Mouse (Mus musculus): ENCODE results near the gene Gatad2a. TPM values are rescaled to one million over a fixed set of nuclear protein-coding genes. Genes with fewer than 3 reads are reported as not detected.
"Not testable (repeated sequence)": the region's sequence is repeated elsewhere in the genome, so short reads cannot be mapped to it uniquely, and the experiment has no call there.

Gene Gatad2a
- polyA plus RNA-seq, 1 experiment from 2014 or later, result 92.7 TPM

DNA sequence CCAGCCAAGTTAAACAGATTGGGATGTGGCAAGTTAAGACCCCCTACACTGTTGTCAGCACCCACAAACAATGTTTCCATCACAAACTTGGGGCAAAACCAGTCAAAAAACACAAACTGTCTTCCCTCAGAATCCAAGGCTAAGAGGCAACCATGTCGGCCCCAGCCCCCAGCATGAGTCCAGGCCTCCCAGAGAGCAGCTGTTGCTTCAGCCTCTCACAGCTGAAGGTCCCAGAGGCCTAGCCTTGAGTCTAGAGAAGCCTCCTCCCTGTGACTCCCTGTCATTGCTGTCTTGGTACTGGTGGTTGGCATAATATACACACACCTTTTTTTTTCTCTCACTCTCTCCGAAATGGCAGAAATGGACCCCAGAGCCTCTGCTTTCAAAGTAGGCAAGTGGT is 39.5 kb downstream of the Gatad2a start:
- 78% methylated on average over 2 of the region's 2 CpGs for WGBS
- H3K4me3 ChIP-seq (ENCODE audit: low read depth, low read length), result no peak overlapping the region
- H3K4me2 ChIP-seq (ENCODE audit: low read depth), result no peak overlapping the region
- no peaks in the 10 kb centered on the region for H3K36me3 ChIP-seq (ENCODE audit: control insufficient read depth, insufficient read depth, low read length)
- no peak for DNase-seq (ENCODE audit: low spot score)
- no peak overlapping the region for H3K27ac ChIP-seq (ENCODE audit: low read depth, low read length)
- no peaks in the 10 kb centered on the region for H3K27me3 ChIP-seq (ENCODE audit: control insufficient read depth, insufficient read depth, low read length)
- no peaks in the 10 kb centered on the region for H3K9me3 ChIP-seq (ENCODE audit: control insufficient read depth, low read length)
- ATAC-seq (ENCODE audit: insufficient read depth, low FRiP score, low TSS enrichment), result no peak
- H3K4me1 ChIP-seq (ENCODE audit: control insufficient read depth, insufficient read depth, low read length), result no peaks in the 10 kb centered on the region
- no peak overlapping the region for H3K9ac ChIP-seq (ENCODE audit: low read length)

DNA sequence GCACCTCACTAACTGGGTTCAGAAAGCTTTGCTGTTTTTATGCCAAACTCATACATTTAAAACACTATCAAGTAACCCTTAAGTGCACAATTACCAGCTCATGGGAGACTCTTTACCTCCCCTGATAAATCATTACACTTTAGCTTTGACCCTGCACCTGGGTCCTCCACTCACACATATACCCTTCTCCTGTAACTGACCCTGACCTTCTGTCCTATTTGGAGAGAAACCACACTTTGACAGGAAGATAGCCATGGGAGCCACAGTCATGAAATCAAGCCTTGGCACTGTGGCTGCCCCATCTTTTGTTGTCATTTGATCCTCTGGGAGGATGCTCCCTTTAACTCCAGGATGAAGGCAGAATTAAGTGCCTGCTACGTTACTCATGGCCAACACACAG is 41.5 kb downstream of the Gatad2a start:
- ATAC-seq (ENCODE audit: insufficient read depth, low FRiP score, low TSS enrichment), result no peak
- Histone ChIP-seq H3K4me1 (ENCODE audit: control insufficient read depth, insufficient read depth, low read length) (no peaks in the 10 kb centered on the region), H3K9ac (ENCODE audit: low read length) (no peak overlapping the region), H3K36me3 (ENCODE audit: control insufficient read depth, insufficient read depth, low read length) (no peaks in the 10 kb centered on the region), H3K4me3 (ENCODE audit: low read depth, low read length) (no peak overlapping the region), H3K27me3 (ENCODE audit: control insufficient read depth, insufficient read depth, low read length) (no peaks in the 10 kb centered on the region), H3K4me2 (ENCODE audit: low read depth) (no peak overlapping the region), H3K9me3 (ENCODE audit: control insufficient read depth, low read length) (no peaks in the 10 kb centered on the region), H3K27ac (ENCODE audit: low read depth, low read length) (no peak overlapping the region)
- DNase-seq (ENCODE audit: low spot score), result no peak
- WGBS, result 67% methylated on average over 1 of the region's 1 CpGs

GRCm38 (mm10) chr8:69954213-69954612 is 42.0 kb downstream of the Gatad2a start:
- DNase-seq (ENCODE audit: low spot score) (no peak), ATAC-seq (ENCODE audit: insufficient read depth, low FRiP score, low TSS enrichment) (no peak)
- Histone ChIP-seq H3K4me1 (ENCODE audit: control insufficient read depth, insufficient read depth, low read length) (no peaks in the 10 kb centered on the region), H3K9ac (ENCODE audit: low read length) (no peak overlapping the region), H3K4me3 (ENCODE audit: low read depth, low read length) (no peak overlapping the region), H3K27ac (ENCODE audit: low read depth, low read length) (no peak overlapping the region), H3K9me3 (ENCODE audit: control insufficient read depth, low read length) (no peaks in the 10 kb centered on the region), H3K27me3 (ENCODE audit: control insufficient read depth, insufficient read depth, low read length) (no peaks in the 10 kb centered on the region), H3K36me3 (ENCODE audit: control insufficient read depth, insufficient read depth, low read length) (no peaks in the 10 kb centered on the region), H3K4me2 (ENCODE audit: low read depth) (no peak overlapping the region)
- WGBS, result 82% methylated on average over 4 of the region's 4 CpGs

GRCm38 (mm10) chr8:69950300-69950699 is 45.9 kb downstream of the Gatad2a start:
- no peak overlapping the region for H3K27ac ChIP-seq (ENCODE audit: low read depth, low read length)
- H3K36me3 ChIP-seq (ENCODE audit: control insufficient read depth, insufficient read depth, low read length), result no peaks in the 10 kb centered on the region; the same call in 1 of the 2 replicates
- H3K4me1 ChIP-seq (ENCODE audit: control insufficient read depth, insufficient read depth, low read length), result no peaks in the 10 kb centered on the region
- ATAC-seq (ENCODE audit: insufficient read depth, low FRiP score, low TSS enrichment) (no peak), DNase-seq (ENCODE audit: low spot score) (no peak)
- no peaks in the 10 kb centered on the region for H3K27me3 ChIP-seq (ENCODE audit: control insufficient read depth, insufficient read depth, low read length)
- no peak overlapping the region for H3K9ac ChIP-seq (ENCODE audit: low read length)
- WGBS, result 89% methylated on average over 2 of the region's 2 CpGs
- H3K4me3 ChIP-seq (ENCODE audit: low read depth, low read length), result no peak overlapping the region
- H3K4me2 ChIP-seq (ENCODE audit: low read depth), result no peak overlapping the region
- no peaks in the 10 kb centered on the region for H3K9me3 ChIP-seq (ENCODE audit: control insufficient read depth, low read length)

GRCm38 (mm10) chr8:69942495-69942894 is 53.7 kb downstream of the Gatad2a start:
- not testable (repeated sequence) for H3K27me3 ChIP-seq (ENCODE audit: control insufficient read depth, insufficient read depth, low read length); ATAC-seq (ENCODE audit: insufficient read depth, low FRiP score, low TSS enrichment); H3K4me3 ChIP-seq (ENCODE audit: low read depth, low read length); H3K36me3 ChIP-seq (ENCODE audit: control insufficient read depth, insufficient read depth, low read length); H3K27ac ChIP-seq (ENCODE audit: low read depth, low read length); H3K4me2 ChIP-seq (ENCODE audit: low read depth); H3K9ac ChIP-seq (ENCODE audit: low read length); DNase-seq (ENCODE audit: low spot score); H3K9me3 ChIP-seq (ENCODE audit: control insufficient read depth, low read length); H3K4me1 ChIP-seq (ENCODE audit: control insufficient read depth, insufficient read depth, low read length)
- 93% methylated on average over 2 of the region's 3 CpGs for WGBS

- Histone ChIP-seq H3K27me3 (ENCODE audit: control insufficient read depth, insufficient read depth, low read length) (no peaks in the 10 kb centered on the region), H3K9ac (ENCODE audit: low read length) (no peak overlapping the region), H3K9me3 (ENCODE audit: control insufficient read depth, low read length) (no peaks in the 10 kb centered on the region), H3K27ac (ENCODE audit: low read depth, low read length) (no peak overlapping the region), H3K36me3 (ENCODE audit: control insufficient read depth, insufficient read depth, low read length) (no peaks in the 10 kb centered on the region), H3K4me1 (ENCODE audit: control insufficient read depth, insufficient read depth, low read length) (peaks cover 2% of the 10 kb centered on the region; the same call in 1 of the 2 replicates), H3K4me2 (ENCODE audit: low read depth) (no peak overlapping the region), H3K4me3 (ENCODE audit: low read depth, low read length) (no peak overlapping the region)
- DNase-seq (ENCODE audit: low spot score), result no peak
- no peak for ATAC-seq (ENCODE audit: insufficient read depth, low FRiP score, low TSS enrichment)
- 98% methylated on average over 2 of the region's 2 CpGs for WGBS
Observed at GRCm38 (mm10) chr8:69940386-69940785, 55.8 kb downstream of the Gatad2a start.

DNA sequence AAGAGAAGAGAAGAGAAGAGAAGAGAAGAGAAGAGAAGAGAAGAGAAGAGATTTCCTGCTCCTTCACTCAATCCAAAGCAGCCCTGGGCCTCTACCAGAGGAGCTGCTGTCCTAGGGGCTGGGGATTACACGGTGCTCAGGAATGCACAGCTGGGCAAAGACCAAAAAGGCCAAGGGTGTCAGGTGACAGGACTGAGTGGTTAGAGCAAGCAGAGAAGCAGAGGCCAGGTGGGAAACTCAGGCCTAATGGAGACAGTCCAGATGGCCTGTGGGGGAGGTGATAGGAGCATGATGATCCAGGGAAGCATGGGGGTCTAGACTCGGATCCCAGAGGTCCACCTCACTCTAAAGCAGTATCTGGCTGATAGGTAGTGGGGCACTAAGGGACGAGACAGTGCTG is 56.6 kb downstream of the Gatad2a start:
- Histone ChIP-seq H3K27ac (ENCODE audit: low read depth, low read length) (no peak overlapping the region), H3K4me3 (ENCODE audit: low read depth, low read length) (no peak overlapping the region), H3K4me2 (ENCODE audit: low read depth) (no peak overlapping the region), H3K9me3 (ENCODE audit: control insufficient read depth, low read length) (no peaks in the 10 kb centered on the region), H3K27me3 (ENCODE audit: control insufficient read depth, insufficient read depth, low read length) (no peaks in the 10 kb centered on the region), H3K4me1 (ENCODE audit: control insufficient read depth, insufficient read depth, low read length) (peaks cover 2% of the 10 kb centered on the region; the same call in 1 of the 2 replicates), H3K9ac (ENCODE audit: low read length) (no peak overlapping the region), H3K36me3 (ENCODE audit: control insufficient read depth, insufficient read depth, low read length) (peaks cover under 1% of the 10 kb centered on the region; the same call in 1 of the 2 replicates)
- ATAC-seq (ENCODE audit: insufficient read depth, low FRiP score, low TSS enrichment) (no peak), DNase-seq (ENCODE audit: low spot score) (no peak)
- WGBS, result 48% methylated on average over 3 of the region's 3 CpGs

- no peak for ATAC-seq (ENCODE audit: insufficient read depth, low FRiP score, low TSS enrichment)
- 87% methylated on average over 6 of the region's 6 CpGs for WGBS
Observed at GRCm38 (mm10) chr8:69938245-69938982, 57.8 kb downstream of the Gatad2a start.

GRCm38 (mm10) chr8:69937466-69937865 is 58.7 kb downstream of the Gatad2a start:
- peaks cover 4% of the 10 kb centered on the region; the same call in 1 of the 2 replicates for H3K36me3 ChIP-seq (ENCODE audit: control insufficient read depth, insufficient read depth, low read length)

More at GRCm38 (mm10) chr8:69938245-69938982, 57.8 kb downstream of the Gatad2a start:
- H3K4me3 ChIP-seq (ENCODE audit: low read depth, low read length), result no peak overlapping the region
- no peak overlapping the region for H3K4me2 ChIP-seq (ENCODE audit: low read depth)
- H3K9me3 ChIP-seq (ENCODE audit: control insufficient read depth, low read length), result no peaks in the 10 kb centered on the region
- DNase-seq (ENCODE audit: low spot score), result no peak
- peaks cover 4% of the 10 kb centered on the region; the same call in 1 of the 2 replicates for H3K36me3 ChIP-seq (ENCODE audit: control insufficient read depth, insufficient read depth, low read length)
- no peaks in the 10 kb centered on the region for H3K27me3 ChIP-seq (ENCODE audit: control insufficient read depth, insufficient read depth, low read length)
- H3K27ac ChIP-seq (ENCODE audit: low read depth, low read length), result no peak overlapping the region
- peaks cover 2% of the 10 kb centered on the region; the same call in 1 of the 2 replicates for H3K4me1 ChIP-seq (ENCODE audit: control insufficient read depth, insufficient read depth, low read length)
- no peak overlapping the region for H3K9ac ChIP-seq (ENCODE audit: low read length)

More at GRCm38 (mm10) chr8:69937466-69937865, 58.7 kb downstream of the Gatad2a start:
- Histone ChIP-seq H3K27ac (ENCODE audit: low read depth, low read length) (no peak overlapping the region), H3K9me3 (ENCODE audit: control insufficient read depth, low read length) (no peaks in the 10 kb centered on the region), H3K4me1 (ENCODE audit: control insufficient read depth, insufficient read depth, low read length) (peaks cover 2% of the 10 kb centered on the region; the same call in 1 of the 2 replicates), H3K4me3 (ENCODE audit: low read depth, low read length) (no peak overlapping the region), H3K9ac (ENCODE audit: low read length) (no peak overlapping the region), H3K27me3 (ENCODE audit: control insufficient read depth, insufficient read depth, low read length) (no peaks in the 10 kb centered on the region), H3K4me2 (ENCODE audit: low read depth) (no peak overlapping the region)
- ATAC-seq (ENCODE audit: insufficient read depth, low FRiP score, low TSS enrichment) (no peak), DNase-seq (ENCODE audit: low spot score) (no peak)
- 88% methylated on average over 3 of the region's 3 CpGs for WGBS
